Mouse (Mus musculus) ES-Bruce4 (cell line): ENCODE measurements around the gene Kif1b.
"Not testable (repeated sequence)": the region's sequence is repeated elsewhere in the genome, so short reads cannot be mapped to it uniquely, and the experiment has no call there.

ENCODE experiments used
- CTCF ChIP-seq: IDR thresholded peaks from one replicate; pipeline ENCODE4 v1.8.1; 2011; ENCODE audit warnings: low read depth, low read length
- EP300 ChIP-seq: IDR thresholded peaks from 2 replicates; pipeline ENCODE4 v1.6.1; 2011; ENCODE audit warnings: low read depth, low read length; ENCODE audit not compliant: insufficient read depth
- POLR2A ChIP-seq: IDR thresholded peaks from one replicate; pipeline ENCODE4 v1.8.1; 2011; ENCODE audit warnings: low read length; ENCODE audit not compliant: insufficient read depth

DNA sequence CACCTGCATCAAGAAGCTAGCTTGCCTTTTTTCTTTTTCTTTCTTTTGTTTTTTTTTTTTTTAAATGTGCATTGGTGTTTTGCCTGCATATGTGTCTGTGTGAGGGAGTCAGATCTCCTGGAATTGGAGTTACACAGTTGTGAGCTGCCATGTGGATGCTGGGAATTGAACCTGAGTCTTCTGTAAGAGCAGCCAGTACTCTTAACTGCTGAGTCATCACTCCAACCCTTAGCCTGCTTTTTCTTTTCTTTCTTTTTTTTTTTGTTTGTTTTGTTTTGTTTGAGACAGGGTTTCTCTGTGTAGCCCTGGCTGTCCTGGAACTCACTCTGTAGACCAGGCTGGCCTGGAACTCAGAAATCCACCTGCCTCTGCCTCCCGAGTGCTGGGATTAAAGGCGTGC is 93.0 kb downstream of the Kif1b start:
- TF ChIP-seq EP300, POLR2A, CTCF: not testable (repeated sequence)
